Mouse (Mus musculus): Measurements from ENCODE around the gene Pogz. TPM values are rescaled to one million over a fixed set of nuclear protein-coding genes. Genes with fewer than 3 reads are reported as not detected.

Pogz gene
- polyA plus RNA-seq, 1 experiment = 8.0 TPM

DNA sequence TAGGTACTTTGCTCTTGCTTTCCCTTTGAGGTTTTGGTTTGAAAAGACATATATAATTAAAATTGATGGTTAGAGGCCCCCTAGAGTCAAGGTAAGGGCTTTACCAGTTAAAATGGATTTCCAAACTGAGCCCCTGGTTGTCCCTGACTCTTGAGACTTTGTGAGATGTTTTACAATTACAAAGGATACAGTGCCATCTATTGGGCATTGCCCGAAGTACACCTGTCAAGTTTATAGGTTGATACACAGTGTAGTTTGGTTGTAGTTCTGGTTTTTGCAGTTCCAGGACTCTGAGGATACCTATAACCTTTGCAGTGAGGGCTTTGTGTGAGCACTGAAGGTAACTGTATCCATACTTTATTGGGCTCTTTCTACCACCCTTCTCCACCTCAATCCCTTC is 12.0 kb downstream of the Pogz start:
- 3% methylated on average over 1 of the region's 1 CpGs for WGBS

DNA sequence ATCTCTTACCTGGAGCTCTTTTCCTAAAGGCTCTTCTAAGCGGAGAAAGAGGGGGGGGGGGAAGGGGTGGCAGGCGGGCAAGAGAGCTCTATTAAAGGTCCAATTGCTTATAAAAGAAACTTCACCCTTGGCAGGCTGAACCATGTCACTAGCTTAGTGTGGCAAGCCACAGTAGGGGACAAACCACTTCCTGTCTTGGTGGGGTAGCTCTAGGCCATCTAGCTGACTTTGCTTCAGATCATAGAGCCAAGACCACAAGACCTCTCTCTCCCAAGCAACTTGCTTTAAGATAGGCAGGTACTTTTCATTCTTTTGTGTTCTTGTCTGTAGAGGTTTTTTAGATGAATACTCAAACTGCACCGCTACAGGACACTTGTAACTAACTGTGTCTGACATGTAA is 14.4 kb downstream of the Pogz start:
- WGBS = 46% methylated on average over 3 of the region's 3 CpGs
- H3K4me3 ChIP-seq (ENCODE audit: low read depth, low read length) = no peak overlapping the region
- H3K4me1 ChIP-seq (ENCODE audit: control insufficient read depth, insufficient read depth, insufficient read length, low read length) = no peaks in the 10 kb centered on the region
- peaks cover 16% of the 10 kb centered on the region for H3K36me3 ChIP-seq (ENCODE audit: control insufficient read depth, insufficient read depth, low read length)
- no peak for TF ChIP-seq POLR2A (IDR thresholded peaks at IDR 0.05; ENCODE audit: low read depth, low read length)
- no peak for TF ChIP-seq CTCF (IDR thresholded peaks at IDR 0.05; ENCODE audit: extremely low read depth, insufficient read length, insufficient replicate concordance, low read depth, low read length)
- no peak overlapping the region for H3K27ac ChIP-seq (ENCODE audit: insufficient read depth, low read depth, low read length)
- no peaks in the 10 kb centered on the region for H3K27me3 ChIP-seq (ENCODE audit: control insufficient read depth, insufficient read depth, low read length)

More for the DNA sequence above, 12.0 kb downstream of the Pogz start:
- Histone ChIP-seq H3K4me1 (ENCODE audit: control insufficient read depth, insufficient read depth, insufficient read length, low read length) (no peaks in the 10 kb centered on the region), H3K27ac (ENCODE audit: insufficient read depth, low read depth, low read length) (no peak overlapping the region), H3K36me3 (ENCODE audit: control insufficient read depth, insufficient read depth, low read length) (0 out of 2 replicates have a peak, but pooled peaks cover 2% of the 10 kb centered on the region), H3K27me3 (ENCODE audit: control insufficient read depth, insufficient read depth, low read length) (no peaks in the 10 kb centered on the region), H3K4me3 (ENCODE audit: low read depth, low read length) (no peak overlapping the region)
- TF ChIP-seq CTCF (IDR thresholded peaks at IDR 0.05; ENCODE audit: extremely low read depth, insufficient read length, insufficient replicate concordance, low read depth, low read length) = no peak
- no peak for TF ChIP-seq POLR2A (IDR thresholded peaks at IDR 0.05; ENCODE audit: low read depth, low read length)

DNA sequence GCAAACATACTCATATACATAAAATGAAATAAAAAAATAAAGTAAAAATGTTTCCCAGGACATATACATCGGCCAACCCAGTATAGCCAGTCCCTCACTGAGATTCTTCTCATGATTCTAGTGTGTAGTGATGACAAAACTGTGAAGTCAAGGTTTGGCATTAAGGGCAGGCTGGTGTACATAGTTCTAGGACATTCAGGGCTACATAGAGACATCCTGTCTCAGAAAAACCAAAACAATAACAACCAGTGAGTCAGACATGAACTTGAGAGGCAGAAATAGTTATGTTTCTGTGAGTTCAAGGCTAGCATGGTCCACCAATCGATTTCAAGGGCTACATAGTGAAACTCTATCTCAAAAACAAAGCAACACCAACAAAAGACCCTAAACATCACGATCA is 14.8 kb downstream of the Pogz start:
- H3K36me3 ChIP-seq (ENCODE audit: control insufficient read depth, insufficient read depth, low read length) = peaks cover 16% of the 10 kb centered on the region
- 75% methylated on average over 3 of the region's 3 CpGs for WGBS
- no peak for TF ChIP-seq POLR2A (IDR thresholded peaks at IDR 0.05; ENCODE audit: low read depth, low read length)
- no peak for TF ChIP-seq CTCF (IDR thresholded peaks at IDR 0.05; ENCODE audit: extremely low read depth, insufficient read length, insufficient replicate concordance, low read depth, low read length)
- no peak overlapping the region for H3K4me3 ChIP-seq (ENCODE audit: low read depth, low read length)
- no peak overlapping the region for H3K27ac ChIP-seq (ENCODE audit: insufficient read depth, low read depth, low read length)
- no peaks in the 10 kb centered on the region for H3K4me1 ChIP-seq (ENCODE audit: control insufficient read depth, insufficient read depth, insufficient read length, low read length)
- H3K27me3 ChIP-seq (ENCODE audit: control insufficient read depth, insufficient read depth, low read length) = no peaks in the 10 kb centered on the region

DNA sequence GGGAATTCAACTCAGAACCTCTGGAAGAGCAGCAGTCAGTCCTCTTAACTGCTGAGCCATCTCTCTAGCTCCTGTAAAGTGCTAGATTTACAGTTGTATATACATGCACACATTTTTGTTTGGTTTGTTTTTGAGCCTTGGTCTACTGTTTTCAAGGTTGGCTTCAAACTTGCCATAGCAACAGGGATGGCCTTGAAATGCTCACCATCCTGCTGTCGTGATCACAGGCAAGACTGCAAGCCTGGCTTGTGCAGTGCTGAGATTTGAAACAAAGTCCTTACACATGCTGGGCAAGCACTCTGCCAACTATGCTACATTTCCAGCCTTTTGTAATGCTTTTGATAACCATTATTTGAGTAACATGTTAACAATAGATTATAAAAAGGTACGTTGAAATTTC is 22.1 kb downstream of the Pogz start:
- H3K36me3 ChIP-seq (ENCODE audit: control insufficient read depth, insufficient read depth, low read length) = peaks cover 42% of the 10 kb centered on the region
- no peaks in the 10 kb centered on the region for H3K4me1 ChIP-seq (ENCODE audit: control insufficient read depth, insufficient read depth, insufficient read length, low read length)
- TF ChIP-seq CTCF (IDR thresholded peaks at IDR 0.05; ENCODE audit: extremely low read depth, insufficient read length, insufficient replicate concordance, low read depth, low read length) = no peak
- H3K27me3 ChIP-seq (ENCODE audit: control insufficient read depth, insufficient read depth, low read length) = no peaks in the 10 kb centered on the region
- H3K4me3 ChIP-seq (ENCODE audit: low read depth, low read length) = no peak overlapping the region
- 60% methylated on average over 2 of the region's 2 CpGs for WGBS
- H3K27ac ChIP-seq (ENCODE audit: insufficient read depth, low read depth, low read length) = no peak overlapping the region

DNA sequence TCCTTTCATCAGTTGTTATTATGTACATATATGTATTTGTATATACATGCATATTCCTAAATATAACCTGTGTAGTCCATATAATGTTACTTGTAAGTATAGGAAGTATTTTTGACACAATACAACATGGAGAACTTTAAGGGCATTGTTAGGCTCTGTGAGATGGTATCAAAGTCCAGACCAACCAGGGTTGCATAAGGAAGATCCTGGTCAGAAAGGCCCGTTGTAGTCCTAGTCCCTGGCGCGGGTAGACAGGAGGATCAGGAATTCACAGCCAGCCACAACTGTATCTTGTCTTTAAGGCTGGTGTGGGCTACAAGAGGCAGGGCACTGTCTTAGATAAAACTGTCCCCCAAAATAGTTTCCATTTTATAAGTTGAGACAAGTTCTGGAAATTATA is 31.6 kb downstream of the Pogz start:
- WGBS = 51% methylated on average over 3 of the region's 3 CpGs
- peaks cover 51% of the 10 kb centered on the region for H3K36me3 ChIP-seq (ENCODE audit: control insufficient read depth, insufficient read depth, low read length)
- H3K4me3 ChIP-seq (ENCODE audit: low read depth, low read length) = no peak overlapping the region

DNA sequence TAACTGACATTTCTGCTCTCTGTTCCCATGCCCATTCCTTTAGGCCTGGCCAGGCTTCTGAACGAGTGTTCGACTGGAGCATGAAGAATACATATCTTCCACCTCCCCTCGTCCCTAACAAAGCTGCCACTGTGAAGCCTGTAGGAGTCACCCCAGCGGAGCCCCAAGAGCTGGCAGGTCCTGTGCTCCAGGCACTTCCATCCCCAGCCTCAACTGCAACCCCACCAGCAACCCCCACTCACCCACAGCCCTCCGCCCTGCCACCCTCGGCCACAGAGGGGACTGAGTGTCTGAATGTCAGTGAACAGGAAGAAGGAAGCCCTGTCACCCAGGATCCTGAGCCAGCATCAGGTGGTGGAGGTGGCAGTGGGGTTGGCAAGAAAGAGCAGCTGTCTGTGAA is 41.3 kb downstream of the Pogz start:
- Histone ChIP-seq H3K4me3 (ENCODE audit: low read depth, low read length) (no peak overlapping the region), H3K27me3 (ENCODE audit: control insufficient read depth, insufficient read depth, low read length) (no peaks in the 10 kb centered on the region), H3K36me3 (ENCODE audit: control insufficient read depth, insufficient read depth, low read length) (peaks cover 76% of the 10 kb centered on the region), H3K4me1 (ENCODE audit: control insufficient read depth, insufficient read depth, insufficient read length, low read length) (no peaks in the 10 kb centered on the region), H3K27ac (ENCODE audit: insufficient read depth, low read depth, low read length) (no peak overlapping the region)
- TF ChIP-seq CTCF (IDR thresholded peaks at IDR 0.05; ENCODE audit: extremely low read depth, insufficient read length, insufficient replicate concordance, low read depth, low read length) (no peak), POLR2A (IDR thresholded peaks at IDR 0.05; ENCODE audit: low read depth, low read length) (no peak)
- 87% methylated on average over 6 of the region's 6 CpGs for WGBS

More for the DNA sequence above, 31.6 kb downstream of the Pogz start:
- TF ChIP-seq CTCF (IDR thresholded peaks at IDR 0.05; ENCODE audit: extremely low read depth, insufficient read length, insufficient replicate concordance, low read depth, low read length) (no peak), POLR2A (IDR thresholded peaks at IDR 0.05; ENCODE audit: low read depth, low read length) (no peak)
- Histone ChIP-seq H3K4me1 (ENCODE audit: control insufficient read depth, insufficient read depth, insufficient read length, low read length) (no peaks in the 10 kb centered on the region), H3K27me3 (ENCODE audit: control insufficient read depth, insufficient read depth, low read length) (no peaks in the 10 kb centered on the region), H3K27ac (ENCODE audit: insufficient read depth, low read depth, low read length) (no peak overlapping the region)

DNA sequence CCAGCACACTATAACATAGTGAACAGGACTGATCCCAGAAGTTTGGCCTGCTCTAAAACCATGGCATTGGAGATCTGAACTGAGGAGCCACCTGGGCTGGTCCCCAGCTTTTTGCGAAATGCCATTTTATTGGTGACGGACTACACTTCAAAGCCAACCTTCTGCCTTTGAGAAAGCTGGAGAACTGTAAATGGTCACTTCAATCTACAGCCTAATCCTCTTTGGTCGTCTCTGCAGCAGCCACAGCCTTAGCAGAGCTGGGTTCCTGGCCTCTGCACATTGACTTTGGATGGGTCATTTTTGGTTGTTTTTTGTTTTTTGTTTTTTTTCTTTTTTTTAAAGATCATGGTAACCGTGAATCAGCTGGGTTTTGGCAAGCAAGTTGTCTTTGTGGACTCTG is 44.5 kb downstream of the Pogz start:
- Histone ChIP-seq H3K36me3 (ENCODE audit: control insufficient read depth, insufficient read depth, low read length) (peaks cover 66% of the 10 kb centered on the region), H3K27me3 (ENCODE audit: control insufficient read depth, insufficient read depth, low read length) (no peaks in the 10 kb centered on the region), H3K4me1 (ENCODE audit: control insufficient read depth, insufficient read depth, insufficient read length, low read length) (peaks cover 6% of the 10 kb centered on the region; the same call in 1 of the 2 replicates), H3K27ac (ENCODE audit: insufficient read depth, low read depth, low read length) (no peak overlapping the region), H3K4me3 (ENCODE audit: low read depth, low read length) (no peak overlapping the region)
- TF ChIP-seq CTCF (IDR thresholded peaks at IDR 0.05; ENCODE audit: extremely low read depth, insufficient read length, insufficient replicate concordance, low read depth, low read length) (no peak), POLR2A (IDR thresholded peaks at IDR 0.05; ENCODE audit: low read depth, low read length) (no peak)
- WGBS = 77% methylated on average over 4 of the region's 4 CpGs

DNA sequence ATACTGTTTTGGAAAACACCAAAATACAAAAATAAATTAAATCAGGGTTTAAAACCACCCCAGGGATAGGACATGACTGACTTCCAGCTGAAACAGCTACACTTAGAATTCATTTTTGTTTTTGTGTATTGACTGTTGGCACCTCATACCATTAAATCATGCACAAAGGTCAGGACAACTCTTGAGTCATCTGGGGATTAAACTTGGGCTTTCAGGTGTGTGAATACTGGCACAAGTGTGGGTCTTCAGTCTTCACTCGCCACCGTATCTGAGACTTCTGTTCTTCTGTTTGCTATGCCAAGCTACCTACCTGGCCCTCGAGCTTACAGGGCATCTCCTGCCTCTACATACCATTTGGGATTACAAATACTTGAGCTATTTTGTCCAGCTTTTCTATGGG is 45.2 kb downstream of the Pogz start:
- Histone ChIP-seq H3K27me3 (ENCODE audit: control insufficient read depth, insufficient read depth, low read length) (no peaks in the 10 kb centered on the region), H3K36me3 (ENCODE audit: control insufficient read depth, insufficient read depth, low read length) (peaks cover 59% of the 10 kb centered on the region), H3K27ac (ENCODE audit: insufficient read depth, low read depth, low read length) (no peak overlapping the region), H3K4me3 (ENCODE audit: low read depth, low read length) (no peak overlapping the region), H3K4me1 (ENCODE audit: control insufficient read depth, insufficient read depth, insufficient read length, low read length) (peaks cover 6% of the 10 kb centered on the region; the same call in 1 of the 2 replicates)
- 79% methylated on average over 3 of the region's 3 CpGs for WGBS
- TF ChIP-seq CTCF (IDR thresholded peaks at IDR 0.05; ENCODE audit: extremely low read depth, insufficient read length, insufficient replicate concordance, low read depth, low read length) (no peak), POLR2A (IDR thresholded peaks at IDR 0.05; ENCODE audit: low read depth, low read length) (no peak)
